ENCODE assay signal across 10 mouse cellular contexts in genomic region chr8:12561403-12561960, GRCm38 (mm10). TPM values are rescaled to one million over a fixed set of nuclear protein-coding genes. Genes with fewer than 3 reads are reported as not detected.
A peak's percentile ranks its signal among the peaks of the same experiment; 100 is the strongest.
DNase-seq lines count a peak whose midpoint lies in the region; ATAC-seq and TF ChIP-seq lines count a peak whose summit lies in the region.
"Had no signal": no experiment of that assay in that cellular context is flagged by ENCODE, and none has a peak within 500 bp of the region (broad histone marks: within the 10 kb centered on the region; RNA-seq: fewer than 3 reads in every experiment).

No protein-coding gene starts in this region.

- H3K27me3 ChIP-seq in hindbrain, embryonic 11.5 days (ENCODE audit: control insufficient read depth, insufficient read depth, low read length) = peaks cover 19% of the 10 kb centered on the region
- H3K27me3 ChIP-seq in hindbrain, embryonic 16.5 days (replicated peaks; ENCODE audit: control insufficient read depth, insufficient read depth, low read length) = peaks cover 13% of the 10 kb centered on the region

- no peaks in the 10 kb centered on the region for H3K36me3 ChIP-seq in hindbrain, embryonic 11.5 days (ENCODE audit: control insufficient read depth, insufficient read depth, low read length)
- no peaks in the 10 kb centered on the region for H3K36me3 ChIP-seq in hindbrain, embryonic 16.5 days (ENCODE audit: control insufficient read depth, insufficient read depth, low read length)
- H3K36me3 ChIP-seq: embryonic facial prominence, embryonic 13.5 days had no signal

- no peak overlapping the region for H3K4me3 ChIP-seq in hindbrain, embryonic 11.5 days (ENCODE audit: low read depth, low read length)
- no peak overlapping the region for H3K4me3 ChIP-seq in hindbrain, embryonic 16.5 days (ENCODE audit: low read length)
- H3K4me3 ChIP-seq in olfactory bulb, adult 2 months (ENCODE audit: insufficient read depth, low read depth, low read length) = no peak overlapping the region
- H3K4me3 ChIP-seq: embryonic facial prominence, embryonic 13.5 days had no signal

- H3K4me1 ChIP-seq in hindbrain, embryonic 11.5 days (replicated peaks; ENCODE audit: control insufficient read depth, insufficient read depth, low read length) = no peaks in the 10 kb centered on the region
- H3K4me1 ChIP-seq in hindbrain, embryonic 16.5 days (ENCODE audit: control insufficient read depth, insufficient read depth, low read depth, low read length) = no peaks in the 10 kb centered on the region
- H3K4me1 ChIP-seq in olfactory bulb, adult 2 months (ENCODE audit: control insufficient read depth, insufficient read depth, low read length) = peaks cover 7% of the 10 kb centered on the region; the same call in 1 of the 2 replicates
- H3K4me1 ChIP-seq: embryonic facial prominence, embryonic 13.5 days had no signal

- H3K9me3 ChIP-seq in hindbrain, embryonic 11.5 days (ENCODE audit: control insufficient read depth, low read length) = no peaks in the 10 kb centered on the region
- H3K9me3 ChIP-seq in hindbrain, embryonic 16.5 days (ENCODE audit: control insufficient read depth, low read length) = no peaks in the 10 kb centered on the region
- H3K9me3 ChIP-seq: embryonic facial prominence, embryonic 13.5 days had no signal

- H3K9ac ChIP-seq in hindbrain, embryonic 11.5 days (ENCODE audit: low read depth, low read length) = no peak overlapping the region
- no peak overlapping the region for H3K9ac ChIP-seq in hindbrain, embryonic 16.5 days (ENCODE audit: low read depth, low read length)
- H3K9ac ChIP-seq: embryonic facial prominence, embryonic 13.5 days had no signal

- DNase-seq in hindbrain, embryonic 11.5 days (ENCODE audit: low spot score) = peak; percentile 82
- peak; percentile 84 for DNase-seq in adrenal gland, postnatal 10 days
- peak; percentile 73 for DNase-seq in embryo, embryonic 9.5 days (ENCODE audit: extremely low spot score)
- DNase-seq in left cerebral cortex, postnatal 25 days (ENCODE audit: low spot score in 2 of 2) = peak; percentile 70 to 71
- peak; percentile 27 for DNase-seq in thymus, postnatal 36 days

- no peak for ATAC-seq in hindbrain, embryonic 11.5 days (ENCODE audit: low FRiP score)
- no peak for ATAC-seq in hindbrain, embryonic 16.5 days
- ATAC-seq in hematopoietic stem cell, adult 5-6 weeks (replicated peaks in 1 of 2; ENCODE audit: insufficient read depth in 1 of 2, low FRiP score in 2 of 2, low TSS enrichment in 1 of 2, low read depth in 1 of 2, poor library complexity in 2 of 2, severe bottlenecking in 2 of 2) = peak; percentile 63 to 69; a peak in 3 of 4 replicates

- intact Hi-C loops in left cerebral cortex, postnatal 25 days (cut with DNase I) = loop anchor here (1.0 to 5.0 kb wide), 2 partner anchors 169 to 562 kb away; no protein-coding TSS in a partner anchor

- peak; percentile 87 for TF ChIP-seq CTCF in olfactory bulb, adult 2 months (IDR thresholded peaks at IDR 0.05; ENCODE audit: insufficient read depth, low read depth, low read length)

- TF ChIP-seq POLR2A in olfactory bulb, adult 2 months (IDR thresholded peaks at IDR 0.05; ENCODE audit: insufficient read depth, low read depth, low read length) = no peak

- H3K4me2 ChIP-seq in hindbrain, embryonic 11.5 days (replicated peaks; ENCODE audit: low read depth, low read length) = no peak overlapping the region
- H3K4me2 ChIP-seq in hindbrain, embryonic 16.5 days (ENCODE audit: low read length) = no peak overlapping the region
- H3K4me2 ChIP-seq: embryonic facial prominence, embryonic 13.5 days had no signal

- 20% methylated on average over 11 of the region's 11 CpGs for WGBS in hindbrain, embryonic 11.5 days
- 17% methylated on average over 11 of the region's 11 CpGs for WGBS in hindbrain, embryonic 16.5 days
- WGBS in olfactory bulb, adult 2 months = 28% methylated on average over 11 of the region's 11 CpGs

- no peak overlapping the region for H3K27ac ChIP-seq in hindbrain, embryonic 11.5 days (ENCODE audit: low read depth, low read length)
- H3K27ac ChIP-seq in hindbrain, embryonic 16.5 days (ENCODE audit: low read depth, low read length) = no peak overlapping the region
- no peak overlapping the region for H3K27ac ChIP-seq in olfactory bulb, adult 2 months (ENCODE audit: insufficient read depth, low read depth, low read length)
- H3K27ac ChIP-seq: embryonic facial prominence, embryonic 13.5 days had no signal

RNA-seq across cellular contexts. Expression of gene Spaca7, which starts 11.3 kb away (rescaled TPM):
- polyA plus RNA-seq in hindbrain, embryonic 11.5 days (2014; fragmentation: Nextera tagmentation; extraction: Ambion mirVana) = not detected in 2 replicates
- not detected in 2 replicates for polyA plus RNA-seq in hindbrain, embryonic 16.5 days (2015; fragmentation: Nextera tagmentation; extraction: Ambion mirVana)
- total RNA-seq in adrenal gland, postnatal 10 days (2021) = not detected
- not detected in 2 replicates for total RNA-seq in hematopoietic stem cell, adult 5-6 weeks (2017)
- not detected for total RNA-seq in left cerebral cortex, postnatal 25 days (2021)
- not detected in 2 replicates for polyA plus RNA-seq in olfactory bulb, adult 2 months (2012; ENCODE audit: insufficient read depth, insufficient read length, low replicate concordance, missing spikeins)
- polyA plus RNA-seq: embryonic facial prominence, embryonic 13.5 days; neural tube, embryonic 14.5 days had no signal

Comparison
In these comparisons a context has a peak if more than half of its experiments do, and no peak if none do; other contexts are left out.
1. ATAC-seq: peak in hematopoietic stem cell, adult 5-6 weeks (2 of 2); none in hindbrain, embryonic 11.5 days (single experiment) and hindbrain, embryonic 16.5 days (single experiment).
2. DNase-seq: peak in every context shown above with its lines; median percentile 84 in adrenal gland, postnatal 10 days; 82 in hindbrain, embryonic 11.5 days; 73 in embryo, embryonic 9.5 days; 70 in left cerebral cortex, postnatal 25 days; 27 in thymus, postnatal 36 days.